Mouse (Mus musculus) adrenal gland, adult 8-10 months (tissue): ENCODE results near the gene Arl9. TPM values are rescaled to one million over a fixed set of nuclear protein-coding genes. Genes with fewer than 3 reads are reported as not detected.
"Not testable (repeated sequence)": the region's sequence is repeated elsewhere in the genome, so short reads cannot be mapped to it uniquely, and the experiment has no call there.

Experiments
- DNase-seq: peaks from one replicate; pipeline ENCODE4 v3.0.0; 2022
- total RNA-seq, 4 experiments: library from RNA; stranded (reverse); gene quantifications; 2 replicates each; pipeline ENCODE4 v1.2.4; 2022

The Arl9 gene
- total RNA-seq, 4 experiments from 2014 or later: not detected

- no peak for DNase-seq
Observed at GRCm38 (mm10) chr5:77028034-77028433, 24.2 kb downstream of the Arl9 start.

DNA sequence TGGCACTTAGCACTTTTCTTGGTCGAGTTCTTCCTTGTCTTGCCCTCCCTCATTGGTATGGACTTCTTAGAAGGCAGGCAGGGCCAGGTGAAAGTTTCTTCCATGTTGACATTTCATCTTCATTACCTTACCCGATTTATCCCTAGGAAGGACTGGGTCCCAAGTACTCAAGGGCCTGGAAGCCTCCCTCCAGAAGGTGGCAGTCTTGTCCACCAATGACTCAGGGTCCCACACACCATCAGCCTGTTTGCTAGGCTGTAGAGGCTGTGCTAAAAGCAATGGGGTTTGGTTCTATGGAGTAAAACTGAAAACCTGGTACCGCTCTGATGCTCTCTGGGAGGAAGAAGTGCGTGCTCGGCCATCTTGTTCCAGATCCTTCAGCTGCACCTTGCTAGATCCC lies 25.9 kb downstream of the Arl9 start:
- peak; percentile 9 for DNase-seq

- not testable (repeated sequence) for DNase-seq
Observed at GRCm38 (mm10) chr5:77035101-77035500, 31.2 kb downstream of the Arl9 start.

DNA sequence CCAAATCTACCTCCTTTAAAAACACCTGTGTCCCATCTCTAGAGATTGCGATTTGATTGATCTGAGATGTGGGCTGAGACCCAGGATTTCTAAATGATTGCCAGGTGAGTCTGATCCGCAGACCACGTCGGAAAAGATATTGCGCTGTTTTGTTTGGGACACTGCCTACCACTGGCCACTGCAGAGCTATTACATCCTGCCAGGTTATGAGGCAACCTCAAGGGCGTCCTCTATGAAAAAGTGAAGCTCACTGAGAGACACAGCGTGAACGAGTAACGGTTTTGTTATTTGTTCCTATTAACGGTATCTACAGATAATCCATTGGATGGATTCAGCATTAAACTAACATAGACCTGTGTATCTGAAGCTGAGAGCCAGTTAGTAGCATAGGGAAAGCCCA lies 34.6 kb downstream of the Arl9 start:
- no peak for DNase-seq

DNA sequence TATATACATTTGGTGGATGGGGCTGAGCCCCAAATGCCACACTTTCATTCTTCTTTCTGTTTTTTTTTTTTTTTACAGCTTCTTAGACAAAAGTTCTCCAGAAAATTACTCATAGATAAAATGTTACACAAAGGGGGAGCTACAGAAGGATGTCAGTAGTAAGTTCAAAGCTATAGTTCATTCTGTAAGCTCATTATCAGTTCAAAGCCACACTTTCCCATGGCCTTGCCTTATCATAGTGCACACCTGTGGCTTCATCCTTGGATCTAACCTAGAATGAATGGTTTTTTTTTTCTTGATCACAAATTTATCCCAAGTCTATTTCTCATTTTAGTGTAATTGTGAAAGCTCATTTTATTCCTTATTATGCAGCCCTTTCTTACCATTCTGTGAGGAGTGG lies 35.5 kb downstream of the Arl9 start:
- no peak for DNase-seq

- no peak for DNase-seq
Observed at GRCm38 (mm10) chr5:77044362-77044761, 40.5 kb downstream of the Arl9 start.

DNA sequence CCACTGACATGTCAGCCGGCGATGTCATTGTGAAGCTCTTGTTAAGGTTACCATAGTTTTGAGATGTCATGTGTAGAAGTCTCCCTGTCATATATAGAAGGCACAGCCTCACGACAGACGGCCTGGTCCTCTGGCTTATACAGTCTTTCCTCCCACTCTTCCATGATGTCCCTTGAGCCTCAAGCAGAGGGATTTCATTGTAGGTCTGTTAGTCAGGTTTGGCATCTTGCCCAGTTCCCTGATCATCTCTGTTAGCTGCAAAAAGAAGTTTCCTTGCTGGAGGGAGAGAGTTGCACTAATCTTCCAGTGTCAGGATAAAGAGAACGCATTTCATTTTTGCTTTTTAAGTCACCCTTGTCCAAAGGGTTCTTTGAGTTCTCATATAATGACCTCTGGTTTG lies 48.8 kb downstream of the Arl9 start:
- DNase-seq: no peak

GRCm38 (mm10) chr5:77056881-77057440 lies 53.1 kb downstream of the Arl9 start:
- DNase-seq: no peak

Other genes with a start within 250 kb of the Arl9 start
- 10 to 100 TPM; 14.7 to 28.9 (median 21.4) TPM for gene Aasdh, start 98.5 kb upstream of the Arl9 start, total RNA-seq
- gene Paics, start 52.7 kb upstream of the Arl9 start, total RNA-seq: 100 to 1,000 TPM; 160 to 214 (median 189) TPM
- 10 to 100 TPM; 15.8 to 26.3 (median 19.0) TPM for gene Ppat, start 52.5 kb upstream of the Arl9 start, total RNA-seq
- gene Srp72, start 29.4 kb upstream of the Arl9 start, total RNA-seq: 100 to 1,000 TPM; 124 to 171 (median 156) TPM
- gene Thegl, start 12.0 kb downstream of the Arl9 start, total RNA-seq: under 1 TPM in 2 of 4 experiments, not detected in 2; 0.23 to 0.24 TPM
- 1 to 10 TPM; 1.5 to 4.1 (median 2.1) TPM for gene Hopx, start 111.1 kb downstream of the Arl9 start, total RNA-seq
- not detected for gene Spink2, start 207.4 kb downstream of the Arl9 start, total RNA-seq